Mouse (Mus musculus): ENCODE data around the gene Pde1a. TPM values are rescaled to one million over a fixed set of nuclear protein-coding genes. Genes with fewer than 3 reads are reported as not detected.

Pde1a gene
- polyA plus RNA-seq, 1 experiment from 2014 or later, result 33.5 TPM

DNA sequence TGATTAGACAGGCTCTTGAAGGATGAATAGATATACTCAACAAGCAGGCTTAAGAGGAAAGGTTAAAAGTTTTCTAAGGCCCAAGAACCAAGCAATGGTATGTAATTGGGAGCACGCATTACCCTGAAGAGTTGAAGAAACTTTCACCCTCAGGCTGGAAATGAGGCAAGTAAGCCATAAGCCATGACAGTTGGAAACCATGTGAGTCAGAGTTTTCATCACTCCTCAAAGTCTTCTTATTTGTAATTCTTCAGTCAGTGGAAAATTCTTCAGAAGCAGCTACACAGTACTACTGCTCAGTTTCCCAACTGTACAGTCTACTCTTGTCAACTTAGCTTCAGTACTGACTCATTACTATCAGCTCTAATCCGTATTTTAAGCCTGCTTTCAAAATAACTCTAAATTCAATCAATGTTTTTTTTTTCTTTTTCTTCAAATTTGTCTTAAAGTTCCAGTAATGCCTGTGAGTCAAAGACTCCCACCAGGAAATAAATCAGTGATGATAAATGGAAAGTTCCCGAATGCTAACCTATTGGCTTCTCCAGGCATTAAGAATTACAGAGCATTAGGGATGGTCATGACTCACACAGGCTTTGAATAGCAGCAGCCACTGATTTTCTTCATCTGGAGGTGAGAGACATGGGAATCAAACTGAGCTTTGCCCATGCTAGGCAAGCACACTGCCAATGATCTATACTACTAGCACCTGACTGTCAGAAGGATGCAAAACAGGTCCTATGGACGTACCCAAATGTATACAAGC is 82.3 kb downstream of the Pde1a start:
- H3K27me3 ChIP-seq (replicated peaks), result no peaks in the 10 kb centered on the region
- H3K4me3 ChIP-seq, result no peak overlapping the region
- no peak overlapping the region for H3K4me2 ChIP-seq
- H3K27ac ChIP-seq (replicated peaks), result no peak overlapping the region
- ATAC-seq (ENCODE audit: extremely low read depth, insufficient number of reproducible peaks, low FRiP score, low TSS enrichment), result no peak
- H3K36me3 ChIP-seq, result no peaks in the 10 kb centered on the region
- H3K9ac ChIP-seq, result no peak overlapping the region
- H3K9me3 ChIP-seq, result no peaks in the 10 kb centered on the region
- H3K4me1 ChIP-seq, result no peaks in the 10 kb centered on the region
- 70% methylated on average over 4 of the region's 4 CpGs for WGBS

DNA sequence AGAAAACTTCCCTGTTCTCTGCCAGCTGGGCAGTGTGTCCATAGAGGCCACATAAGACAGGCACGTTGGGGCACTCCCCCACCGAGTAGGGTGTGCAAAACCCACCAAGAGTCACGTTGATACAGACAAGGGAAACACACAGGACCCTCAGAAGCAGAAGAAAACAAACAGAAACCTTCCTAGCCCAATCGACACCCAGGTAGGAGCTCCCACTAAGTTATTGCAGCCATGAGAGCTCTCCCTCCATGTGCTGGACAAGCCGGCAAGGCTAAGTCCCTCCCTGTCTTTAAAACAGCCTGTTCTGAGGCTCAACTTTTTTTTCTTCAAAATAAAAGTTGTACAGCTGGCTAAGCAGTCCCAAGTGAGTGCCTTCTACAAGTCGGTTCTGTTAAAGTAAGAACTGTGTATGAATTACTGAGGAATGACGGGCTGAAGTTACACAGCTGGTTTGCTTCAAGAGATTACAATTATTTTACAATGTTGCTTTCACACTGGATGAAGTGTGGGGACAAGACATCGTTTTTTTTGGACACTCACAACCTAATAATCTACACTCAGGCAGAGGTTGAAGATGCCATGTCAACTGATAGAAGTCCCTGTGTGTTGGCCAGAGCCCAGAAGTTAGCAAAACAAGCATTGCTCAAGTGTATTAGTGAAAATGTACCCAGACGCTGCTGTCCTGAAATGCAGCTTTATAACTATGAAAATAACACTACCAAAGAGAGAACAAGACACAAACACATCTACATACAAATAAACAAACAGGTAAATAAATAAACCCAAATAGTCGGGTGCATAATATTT is 90.4 kb downstream of the Pde1a start:
- no peaks in the 10 kb centered on the region for H3K36me3 ChIP-seq
- no peaks in the 10 kb centered on the region for H3K27me3 ChIP-seq (replicated peaks)
- H3K4me3 ChIP-seq, result peak overlapping the region; percentile 47
- peak overlapping the region; percentile 72 for H3K9ac ChIP-seq
- peak overlapping the region; percentile 65 for H3K27ac ChIP-seq (replicated peaks)
- H3K9me3 ChIP-seq, result no peaks in the 10 kb centered on the region
- WGBS, result 33% methylated on average over 10 of the region's 10 CpGs
- ATAC-seq (ENCODE audit: extremely low read depth, insufficient number of reproducible peaks, low FRiP score, low TSS enrichment), result no peak
- no peaks in the 10 kb centered on the region for H3K4me1 ChIP-seq
- H3K4me2 ChIP-seq, result peak overlapping the region; percentile 54

DNA sequence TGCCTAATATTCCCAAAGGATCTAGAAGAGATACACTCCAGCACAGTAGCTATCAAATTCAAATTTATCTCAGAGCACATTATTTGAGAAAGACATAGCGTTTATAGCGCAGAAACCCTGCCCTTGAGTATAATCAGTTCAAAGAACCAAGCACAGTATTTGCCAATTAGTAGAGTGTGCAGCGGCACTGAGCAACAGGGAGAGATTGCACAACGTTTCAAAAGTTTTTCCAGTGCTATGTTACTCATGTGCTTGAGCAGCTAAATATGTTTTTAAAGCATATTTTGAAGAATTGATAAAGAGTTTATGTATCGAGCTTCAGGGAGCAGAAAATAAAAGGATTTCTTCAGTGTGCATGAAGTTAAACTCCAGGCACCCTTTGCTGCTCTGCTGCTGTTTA is 91.3 kb downstream of the Pde1a start:
- no peaks in the 10 kb centered on the region for H3K4me1 ChIP-seq
- H3K4me2 ChIP-seq, result peak overlapping the region; percentile 54
- ATAC-seq (ENCODE audit: extremely low read depth, insufficient number of reproducible peaks, low FRiP score, low TSS enrichment), result no peak
- peak overlapping the region; percentile 65 for H3K27ac ChIP-seq (replicated peaks)
- no peaks in the 10 kb centered on the region for H3K27me3 ChIP-seq (replicated peaks)
- 61% methylated on average over 5 of the region's 5 CpGs for WGBS
- peak overlapping the region; percentile 72 for H3K9ac ChIP-seq
- H3K36me3 ChIP-seq, result no peaks in the 10 kb centered on the region
- H3K4me3 ChIP-seq, result peak overlapping the region; percentile 47
- H3K9me3 ChIP-seq, result no peaks in the 10 kb centered on the region

DNA sequence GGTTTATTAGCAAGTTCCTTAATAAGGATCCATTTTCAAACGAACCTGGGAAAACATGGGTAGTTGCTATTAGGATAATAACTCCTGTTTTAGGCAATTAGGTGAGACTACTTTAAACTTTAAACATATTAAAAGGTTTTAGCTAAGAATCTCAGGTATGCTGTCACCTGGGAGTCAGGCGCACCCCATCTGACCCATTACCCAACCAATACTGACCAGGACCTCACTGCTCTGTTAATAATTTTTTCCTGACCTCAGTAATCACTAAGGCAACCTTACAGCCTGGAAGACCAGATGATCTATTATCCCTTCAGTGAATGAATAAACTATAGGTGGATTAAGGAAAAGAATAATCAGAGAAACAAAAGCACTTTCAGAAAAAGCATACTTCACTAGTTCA is 100.2 kb downstream of the Pde1a start:
- no peaks in the 10 kb centered on the region for H3K27me3 ChIP-seq (replicated peaks)
- no peaks in the 10 kb centered on the region for H3K9me3 ChIP-seq
- H3K9ac ChIP-seq, result no peak overlapping the region
- no peak overlapping the region for H3K4me3 ChIP-seq
- no peaks in the 10 kb centered on the region for H3K36me3 ChIP-seq
- H3K4me2 ChIP-seq, result no peak overlapping the region
- no peak overlapping the region for H3K27ac ChIP-seq (replicated peaks)
- ATAC-seq (ENCODE audit: extremely low read depth, insufficient number of reproducible peaks, low FRiP score, low TSS enrichment), result no peak
- 69% methylated on average over 2 of the region's 2 CpGs for WGBS
- peaks cover 8% of the 10 kb centered on the region; the same call in 1 of the 2 replicates for H3K4me1 ChIP-seq

DNA sequence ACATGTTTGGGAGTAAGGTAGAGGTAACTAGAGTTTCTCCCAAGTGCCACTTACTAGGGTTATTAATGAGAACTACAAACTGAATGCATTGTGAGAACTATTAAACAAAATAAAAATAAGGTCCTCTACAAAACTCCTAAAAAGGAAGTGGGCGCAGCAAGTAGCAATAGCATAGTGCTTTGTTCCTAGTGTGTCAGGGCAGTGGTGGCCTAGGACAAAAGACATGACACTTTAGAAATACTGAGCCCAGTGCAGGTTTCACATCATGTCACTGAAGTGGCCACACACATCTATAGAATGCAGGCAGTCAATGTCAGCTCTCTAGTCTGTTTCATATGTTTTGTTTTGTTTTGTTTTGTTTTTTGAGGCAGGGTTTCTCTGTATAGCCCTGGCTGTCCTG is 103.2 kb downstream of the Pde1a start:
- H3K27ac ChIP-seq (replicated peaks), result no peak overlapping the region
- 87% methylated on average over 1 of the region's 1 CpGs for WGBS

DNA sequence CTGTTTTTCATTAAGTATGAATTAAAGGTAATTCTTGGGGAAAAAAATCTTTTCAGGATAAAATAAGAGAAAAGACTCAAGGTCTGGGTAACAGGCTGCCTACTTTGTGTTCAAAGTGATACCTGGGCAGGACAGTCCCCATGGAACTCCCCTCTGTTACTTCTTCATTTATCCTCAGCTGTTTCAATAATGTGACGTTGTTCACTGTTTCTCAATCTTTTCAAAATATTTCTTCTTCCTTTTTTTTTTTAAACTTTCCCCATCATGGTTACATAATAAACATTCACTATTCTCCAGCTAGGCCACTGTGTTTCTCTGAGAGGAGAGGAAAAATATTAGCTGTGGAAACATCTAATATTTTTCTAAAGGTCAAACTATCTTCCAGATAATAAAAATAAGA is 103.7 kb downstream of the Pde1a start:
- H3K4me1 ChIP-seq, result peaks cover 8% of the 10 kb centered on the region; the same call in 1 of the 2 replicates
- 65% methylated on average over 1 of the region's 1 CpGs for WGBS
- no peaks in the 10 kb centered on the region for H3K27me3 ChIP-seq (replicated peaks)
- no peak overlapping the region for H3K4me3 ChIP-seq
- H3K9ac ChIP-seq, result no peak overlapping the region
- H3K4me2 ChIP-seq, result no peak overlapping the region
- no peaks in the 10 kb centered on the region for H3K36me3 ChIP-seq
- no peak for ATAC-seq (ENCODE audit: extremely low read depth, insufficient number of reproducible peaks, low FRiP score, low TSS enrichment)
- H3K9me3 ChIP-seq, result no peaks in the 10 kb centered on the region
- no peak overlapping the region for H3K27ac ChIP-seq (replicated peaks)

More for the DNA sequence above, 103.2 kb downstream of the Pde1a start:
- Histone ChIP-seq H3K9ac (no peak overlapping the region), H3K4me1 (peaks cover 8% of the 10 kb centered on the region; the same call in 1 of the 2 replicates), H3K4me3 (no peak overlapping the region), H3K27me3 (replicated peaks) (no peaks in the 10 kb centered on the region), H3K36me3 (no peaks in the 10 kb centered on the region), H3K4me2 (no peak overlapping the region), H3K9me3 (no peaks in the 10 kb centered on the region)
- ATAC-seq (ENCODE audit: extremely low read depth, insufficient number of reproducible peaks, low FRiP score, low TSS enrichment), result no peak

DNA sequence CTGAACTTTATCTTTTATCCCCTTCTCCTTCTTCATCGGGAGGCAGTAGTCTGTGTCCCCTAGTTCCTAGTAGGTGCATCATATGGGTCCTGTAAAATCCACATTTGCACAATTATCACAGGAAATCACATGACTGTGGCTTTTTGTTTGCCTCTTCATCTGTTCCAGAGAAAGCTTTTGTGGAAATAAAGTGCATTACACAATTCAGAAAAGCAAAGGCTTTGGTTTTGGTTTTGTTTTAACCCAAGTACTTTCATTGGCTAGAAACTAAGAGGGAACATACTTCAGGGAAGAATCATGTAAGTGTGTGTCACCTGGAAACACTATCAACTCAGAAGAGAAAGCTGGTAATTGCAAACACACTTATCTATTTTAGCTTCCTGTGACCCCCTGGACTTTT is 104.2 kb downstream of the Pde1a start:
- H3K4me2 ChIP-seq, result no peak overlapping the region
- H3K9ac ChIP-seq, result no peak overlapping the region
- no peak overlapping the region for H3K4me3 ChIP-seq
- no peak overlapping the region for H3K27ac ChIP-seq (replicated peaks)
- no peaks in the 10 kb centered on the region for H3K9me3 ChIP-seq
- no peak for ATAC-seq (ENCODE audit: extremely low read depth, insufficient number of reproducible peaks, low FRiP score, low TSS enrichment)
- 46% methylated on average over 1 of the region's 1 CpGs for WGBS
- no peaks in the 10 kb centered on the region for H3K36me3 ChIP-seq
- H3K4me1 ChIP-seq, result peaks cover 8% of the 10 kb centered on the region; the same call in 1 of the 2 replicates
- H3K27me3 ChIP-seq (replicated peaks), result no peaks in the 10 kb centered on the region

DNA sequence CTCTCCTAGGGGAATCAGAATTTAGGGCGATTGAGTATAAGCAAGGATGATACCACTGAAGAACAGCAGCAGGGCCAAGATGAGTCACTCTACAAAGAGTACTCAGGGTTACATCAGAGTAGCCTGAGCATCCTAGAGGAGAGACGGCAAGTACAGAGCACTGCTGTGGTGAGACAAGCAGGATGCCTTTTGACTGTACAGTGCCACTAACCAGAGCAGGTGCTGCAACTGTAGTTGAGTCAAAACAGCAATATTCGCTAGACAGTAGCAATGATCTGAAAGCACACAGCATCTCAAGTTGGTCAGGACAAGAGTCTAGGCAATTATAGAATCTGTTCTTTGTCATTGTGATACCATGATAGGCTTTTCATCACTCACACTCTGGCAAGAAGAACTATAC is 115.1 kb downstream of the Pde1a start:
- no peak for ATAC-seq (ENCODE audit: extremely low read depth, insufficient number of reproducible peaks, low FRiP score, low TSS enrichment)
- H3K9me3 ChIP-seq, result no peaks in the 10 kb centered on the region
- WGBS, result 71% methylated on average over 3 of the region's 3 CpGs
- H3K36me3 ChIP-seq, result no peaks in the 10 kb centered on the region
- no peak overlapping the region for H3K4me2 ChIP-seq
- H3K27me3 ChIP-seq (replicated peaks), result no peaks in the 10 kb centered on the region
- 0 out of 2 replicates have a peak, but pooled peaks cover 3% of the 10 kb centered on the region for H3K4me1 ChIP-seq
- no peak overlapping the region for H3K4me3 ChIP-seq
- H3K27ac ChIP-seq (replicated peaks), result no peak overlapping the region
- H3K9ac ChIP-seq, result no peak overlapping the region

DNA sequence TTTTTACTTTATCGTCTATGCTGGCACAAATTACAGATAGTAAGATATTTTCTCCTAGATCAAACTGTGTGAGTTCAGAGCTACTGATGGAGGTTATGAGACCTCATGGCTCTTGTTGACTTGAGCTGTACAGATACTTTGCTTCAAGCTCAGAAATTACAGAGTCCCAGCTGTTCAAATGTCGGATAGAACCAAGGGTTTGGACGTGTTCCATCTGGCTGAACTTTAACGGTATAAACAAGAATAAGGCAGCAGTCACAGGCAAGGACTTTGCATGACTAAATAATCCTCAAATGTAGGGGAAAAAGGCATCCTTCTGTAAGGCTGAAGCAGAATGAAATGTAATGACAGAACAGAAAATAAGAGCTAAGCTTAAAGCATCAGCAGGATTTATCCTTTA is 116.2 kb downstream of the Pde1a start:
- H3K9ac ChIP-seq, result no peak overlapping the region
- H3K27ac ChIP-seq (replicated peaks), result no peak overlapping the region
- no peak for ATAC-seq (ENCODE audit: extremely low read depth, insufficient number of reproducible peaks, low FRiP score, low TSS enrichment)
- 58% methylated on average over 4 of the region's 4 CpGs for WGBS
- H3K4me3 ChIP-seq, result no peak overlapping the region
- no peaks in the 10 kb centered on the region; the same call in 1 of the 2 replicates for H3K36me3 ChIP-seq
- H3K4me1 ChIP-seq, result 0 out of 2 replicates have a peak, but pooled peaks cover 3% of the 10 kb centered on the region
- H3K4me2 ChIP-seq, result no peak overlapping the region
- H3K9me3 ChIP-seq, result no peaks in the 10 kb centered on the region
- H3K27me3 ChIP-seq (replicated peaks), result no peaks in the 10 kb centered on the region

DNA sequence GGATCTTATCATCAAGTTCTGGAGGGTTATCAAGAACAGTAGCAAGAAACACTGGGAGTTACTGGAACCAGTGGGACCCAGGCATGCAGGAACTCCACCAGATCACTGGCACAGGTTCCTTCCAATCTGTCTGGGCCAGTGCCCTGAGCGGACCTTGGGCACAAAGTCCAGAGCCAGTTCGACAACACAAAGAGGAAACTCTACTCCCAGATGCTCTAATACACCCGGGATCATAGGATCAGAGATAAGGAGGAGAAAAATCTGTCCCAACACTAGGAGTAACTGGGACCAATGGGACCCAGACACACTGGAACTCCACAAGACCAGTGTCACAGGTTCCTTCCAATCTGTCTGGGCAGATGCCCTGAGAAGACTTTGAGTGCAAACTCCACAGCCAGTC is 130.1 kb downstream of the Pde1a start:
- ATAC-seq (ENCODE audit: extremely low read depth, insufficient number of reproducible peaks, low FRiP score, low TSS enrichment), result no peak
- H3K27me3 ChIP-seq (replicated peaks), result no peaks in the 10 kb centered on the region
- 64% methylated on average over 3 of the region's 3 CpGs for WGBS
- no peaks in the 10 kb centered on the region for H3K9me3 ChIP-seq
- no peak overlapping the region for H3K4me3 ChIP-seq
- no peak overlapping the region for H3K9ac ChIP-seq
- no peak overlapping the region for H3K4me2 ChIP-seq
- H3K36me3 ChIP-seq, result no peaks in the 10 kb centered on the region
- 0 out of 2 replicates have a peak, but pooled peaks cover 10% of the 10 kb centered on the region for H3K4me1 ChIP-seq
- H3K27ac ChIP-seq (replicated peaks), result peak overlapping the region; percentile 20; the same call in 1 of the 2 replicates

DNA sequence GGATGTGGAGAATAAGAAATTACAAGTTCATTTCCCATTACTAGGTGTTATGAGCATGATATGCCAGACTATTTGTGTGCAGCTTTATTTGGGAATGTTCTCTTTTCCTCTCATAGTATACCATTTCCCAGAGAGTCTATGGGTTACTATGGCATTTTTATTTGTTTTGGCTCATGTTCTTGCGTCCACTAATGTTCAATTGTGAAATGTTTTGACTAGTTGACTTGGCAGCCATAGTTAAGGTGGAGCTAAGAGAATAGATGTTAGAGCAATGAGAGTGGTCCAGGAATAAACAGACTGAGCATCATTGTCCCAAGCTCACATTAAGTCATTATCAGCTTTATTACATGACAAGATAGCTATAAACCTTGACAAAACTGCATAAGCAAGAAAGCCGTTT is 130.8 kb downstream of the Pde1a start:
- H3K9ac ChIP-seq, result no peak overlapping the region
- no peaks in the 10 kb centered on the region for H3K36me3 ChIP-seq
- H3K27ac ChIP-seq (replicated peaks), result no peak overlapping the region
- 0 out of 2 replicates have a peak, but pooled peaks cover 10% of the 10 kb centered on the region for H3K4me1 ChIP-seq
- no peaks in the 10 kb centered on the region for H3K9me3 ChIP-seq
- no peak overlapping the region for H3K4me3 ChIP-seq
- H3K4me2 ChIP-seq, result no peak overlapping the region
- ATAC-seq (ENCODE audit: extremely low read depth, insufficient number of reproducible peaks, low FRiP score, low TSS enrichment), result no peak
- no peaks in the 10 kb centered on the region for H3K27me3 ChIP-seq (replicated peaks)
- 58% methylated on average over 2 of the region's 2 CpGs for WGBS

All from heart, embryonic 13.5 days (tissue).